Mouse (Mus musculus) heart, postnatal 0 days (tissue): ENCODE measurements around the gene Cmtm2b.

Experiments
- CTCF ChIP-seq: IDR thresholded peaks from 2 replicates; pipeline ENCODE4 v1.5.1; 2016; ENCODE audit warnings: antibody characterized with exemption, control low read depth, low read depth
- EP300 ChIP-seq: IDR thresholded peaks from 2 replicates; pipeline ENCODE4 v1.6.1; 2016; ENCODE audit warnings: antibody characterized with exemption, low read depth

GRCm38 (mm10) chr8:104354504-104354903, 32.5 kb downstream of the Cmtm2b start:
- TF ChIP-seq CTCF: no peak
- TF ChIP-seq EP300: no peak
